Mouse (Mus musculus) hindbrain, embryonic 16.5 days (tissue): ENCODE measurements around the gene Slc38a9. TPM values are rescaled to one million over a fixed set of nuclear protein-coding genes. Genes with fewer than 3 reads are reported as not detected.
A peak's percentile ranks its signal among the peaks of the same experiment; 100 is the strongest.

Source experiments
- ATAC-seq: fragments of 200-750 bp; cut with Nextera tagmentation; 2 replicates; pipeline ENCODE4 v1.8.0; 2017; ENCODE audit warnings: moderate TSS enrichment, moderate library complexity
- H3K27ac ChIP-seq: fragments of 300-500 bp; sonication (generic); 2 replicates; pipeline ENCODE4 v1.5.1; 2014; ENCODE audit warnings: low read depth, mild to moderate bottlenecking, control low read depth, low read length, moderate library complexity
- H3K27me3 ChIP-seq: fragments of 300-500 bp; sonication (generic); replicated peaks from 2 replicates; pipeline ENCODE4 v1.6.1; 2014; ENCODE audit warnings: low read length; ENCODE audit not compliant: control insufficient read depth, insufficient read depth
- H3K36me3 ChIP-seq: fragments of 300-500 bp; sonication (generic); 2 replicates; pipeline ENCODE4 v1.6.1; 2014; ENCODE audit warnings: mild to moderate bottlenecking, low read length, moderate library complexity, mixed read lengths; ENCODE audit not compliant: control insufficient read depth, insufficient read depth
- H3K4me1 ChIP-seq: fragments of 300-500 bp; sonication (generic); 2 replicates; pipeline ENCODE4 v1.6.1; 2014; ENCODE audit warnings: low read depth, low read length; ENCODE audit not compliant: control insufficient read depth, insufficient read depth
- H3K4me2 ChIP-seq: fragments of 300-500 bp; sonication (generic); 2 replicates; pipeline ENCODE4 v1.6.1; 2014; ENCODE audit warnings: mild to moderate bottlenecking, low read length, control low read depth, moderate library complexity
- H3K4me3 ChIP-seq: fragments of 300-500 bp; sonication (generic); 2 replicates; pipeline ENCODE4 v1.5.1; 2014; ENCODE audit warnings: mild to moderate bottlenecking, low read length, control low read depth, moderate library complexity
- H3K9ac ChIP-seq: fragments of 300-500 bp; sonication (generic); 2 replicates; pipeline ENCODE4 v1.6.1; 2014; ENCODE audit warnings: low read depth, mild to moderate bottlenecking, control low read depth, low read length, moderate library complexity
- H3K9me3 ChIP-seq: fragments of 300-500 bp; sonication (generic); 2 replicates; pipeline ENCODE4 v1.6.1; 2014; ENCODE audit warnings: mild to moderate bottlenecking, low read length, moderate library complexity; ENCODE audit not compliant: control insufficient read depth
- WGBS: fragments of 180-500 bp; shearing (Covaris S2); extraction: QIAGEN DNeasy Blood & Tissue Kit; methylation state at CpG from one replicate; pipeline ENCODE4 v1.1.7; 2014; 5-methylcytosine and 5-hydroxymethylcytosine counted together
- polyA plus RNA-seq: library from polyadenylated mRNA; unstranded; fragments of >200 nt; fragmentation: Nextera tagmentation; extraction: Ambion mirVana; gene quantifications from 2 replicates; pipeline ENCODE4 v1.2.1, GENCODE M21; 2015

Gene Slc38a9
- polyA plus RNA-seq, 1 experiment from 2014 or later, result 22.6 TPM

GRCm38 (mm10) chr13:112770528-112771328 lies 110.2 kb downstream of the Slc38a9 start:
- Histone ChIP-seq H3K27me3 (no peaks in the 10 kb centered on the region), H3K9ac (no peak overlapping the region), H3K9me3 (peaks cover 9% of the 10 kb centered on the region), H3K4me2 (no peak overlapping the region), H3K27ac (peak overlapping the region; percentile 9; the same call in 1 of the 2 replicates), H3K4me1 (no peaks in the 10 kb centered on the region; the same call in none of the 2 replicates), H3K36me3 (no peaks in the 10 kb centered on the region), H3K4me3 (no peak overlapping the region)
- 26% methylated on average over 11 of the region's 11 CpGs for WGBS
- peak; percentile 76; the same call in 1 of the 2 replicates for ATAC-seq

GRCm38 (mm10) chr13:112771447-112772208 lies 111.1 kb downstream of the Slc38a9 start:
- H3K4me2 ChIP-seq, result peak overlapping the region; percentile 27
- H3K36me3 ChIP-seq, result no peaks in the 10 kb centered on the region
- ATAC-seq, result no peak
- H3K27me3 ChIP-seq, result no peaks in the 10 kb centered on the region
- H3K4me1 ChIP-seq, result no peaks in the 10 kb centered on the region; the same call in none of the 2 replicates
- 35% methylated on average over 15 of the region's 15 CpGs for WGBS
- H3K9me3 ChIP-seq, result peaks cover 9% of the 10 kb centered on the region
- no peak overlapping the region for H3K27ac ChIP-seq
- no peak overlapping the region for H3K9ac ChIP-seq
- no peak overlapping the region for H3K4me3 ChIP-seq

- 53% methylated on average over 11 of the region's 11 CpGs for WGBS
Measured at GRCm38 (mm10) chr13:112772252-112772651, 111.7 kb downstream of the Slc38a9 start.

GRCm38 (mm10) chr13:112772861-112773260 lies 112.3 kb downstream of the Slc38a9 start:
- WGBS, result 83% methylated on average over 14 of the region's 14 CpGs
- Histone ChIP-seq H3K4me1 (no peaks in the 10 kb centered on the region; the same call in none of the 2 replicates), H3K4me2 (no peak overlapping the region), H3K27me3 (no peaks in the 10 kb centered on the region), H3K36me3 (no peaks in the 10 kb centered on the region), H3K27ac (no peak overlapping the region), H3K4me3 (no peak overlapping the region), H3K9me3 (no peaks in the 10 kb centered on the region; the same call in 1 of the 2 replicates), H3K9ac (no peak overlapping the region)
- no peak for ATAC-seq

More at GRCm38 (mm10) chr13:112772252-112772651, 111.7 kb downstream of the Slc38a9 start:
- Histone ChIP-seq H3K27ac (no peak overlapping the region), H3K36me3 (no peaks in the 10 kb centered on the region), H3K4me2 (no peak overlapping the region), H3K9me3 (peaks cover 6% of the 10 kb centered on the region), H3K27me3 (no peaks in the 10 kb centered on the region), H3K9ac (no peak overlapping the region), H3K4me3 (no peak overlapping the region), H3K4me1 (no peaks in the 10 kb centered on the region; the same call in none of the 2 replicates)
- no peak for ATAC-seq

GRCm38 (mm10) chr13:112773991-112774675 lies 113.6 kb downstream of the Slc38a9 start:
- Histone ChIP-seq H3K4me1 (no peaks in the 10 kb centered on the region; the same call in none of the 2 replicates), H3K9me3 (no peaks in the 10 kb centered on the region), H3K36me3 (no peaks in the 10 kb centered on the region), H3K27ac (no peak overlapping the region), H3K4me3 (no peak overlapping the region), H3K9ac (no peak overlapping the region), H3K4me2 (no peak overlapping the region), H3K27me3 (no peaks in the 10 kb centered on the region)
- 96% methylated on average over 3 of the region's 3 CpGs for WGBS
- ATAC-seq, result no peak

GRCm38 (mm10) chr13:112775856-112776255 lies 115.3 kb downstream of the Slc38a9 start:
- WGBS, result 87% methylated on average over 10 of the region's 10 CpGs

GRCm38 (mm10) chr13:112778407-112778806 lies 117.9 kb downstream of the Slc38a9 start:
- H3K9me3 ChIP-seq, result no peaks in the 10 kb centered on the region
- ATAC-seq, result no peak
- no peaks in the 10 kb centered on the region for H3K36me3 ChIP-seq
- H3K27me3 ChIP-seq, result no peaks in the 10 kb centered on the region
- no peak overlapping the region for H3K27ac ChIP-seq
- 93% methylated on average over 5 of the region's 5 CpGs for WGBS
- no peak overlapping the region for H3K4me3 ChIP-seq
- no peaks in the 10 kb centered on the region for H3K4me1 ChIP-seq
- H3K9ac ChIP-seq, result no peak overlapping the region
- no peak overlapping the region for H3K4me2 ChIP-seq

More at GRCm38 (mm10) chr13:112775856-112776255, 115.3 kb downstream of the Slc38a9 start:
- H3K9me3 ChIP-seq, result no peaks in the 10 kb centered on the region
- no peaks in the 10 kb centered on the region; the same call in none of the 2 replicates for H3K4me1 ChIP-seq
- no peak overlapping the region for H3K4me3 ChIP-seq
- H3K4me2 ChIP-seq, result no peak overlapping the region
- ATAC-seq, result no peak
- H3K27me3 ChIP-seq, result no peaks in the 10 kb centered on the region
- no peak overlapping the region for H3K9ac ChIP-seq
- no peaks in the 10 kb centered on the region for H3K36me3 ChIP-seq
- no peak overlapping the region for H3K27ac ChIP-seq

- Histone ChIP-seq H3K9ac (no peak overlapping the region), H3K36me3 (no peaks in the 10 kb centered on the region), H3K27me3 (no peaks in the 10 kb centered on the region), H3K27ac (no peak overlapping the region), H3K9me3 (no peaks in the 10 kb centered on the region), H3K4me2 (no peak overlapping the region), H3K4me1 (no peaks in the 10 kb centered on the region), H3K4me3 (no peak overlapping the region)
- no peak for ATAC-seq
- WGBS, result 65% methylated on average over 7 of the region's 7 CpGs
Measured at GRCm38 (mm10) chr13:112785305-112785704, 124.8 kb downstream of the Slc38a9 start.
